Mouse (Mus musculus): ENCODE measurements around the gene Efl1.
"Not testable (repeated sequence)": the region's sequence is repeated elsewhere in the genome, so short reads cannot be mapped to it uniquely, and the experiment has no call there.

The Efl1 gene

DNA sequence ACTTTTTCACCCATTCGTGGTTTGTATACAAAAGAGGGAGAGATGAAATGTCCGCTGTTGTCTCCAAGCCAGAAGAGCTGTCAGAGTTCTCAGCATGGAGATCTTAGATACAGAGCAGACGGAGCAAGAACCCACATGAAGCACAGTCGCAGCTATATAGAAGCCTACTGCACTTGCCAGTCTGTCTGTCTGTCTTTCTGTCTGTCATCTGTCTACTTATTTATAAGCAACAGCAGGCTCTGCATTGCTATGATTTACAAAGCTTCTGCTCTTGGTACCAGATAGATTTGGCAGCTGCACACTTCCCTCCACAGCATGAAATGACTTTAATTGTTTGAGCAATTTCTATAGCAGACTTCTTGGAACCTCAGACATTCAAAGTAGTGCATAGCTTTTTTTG lies 110.1 kb downstream of the Efl1 start:
- no peak for DNase-seq (ENCODE audit: low spot score)

DNA sequence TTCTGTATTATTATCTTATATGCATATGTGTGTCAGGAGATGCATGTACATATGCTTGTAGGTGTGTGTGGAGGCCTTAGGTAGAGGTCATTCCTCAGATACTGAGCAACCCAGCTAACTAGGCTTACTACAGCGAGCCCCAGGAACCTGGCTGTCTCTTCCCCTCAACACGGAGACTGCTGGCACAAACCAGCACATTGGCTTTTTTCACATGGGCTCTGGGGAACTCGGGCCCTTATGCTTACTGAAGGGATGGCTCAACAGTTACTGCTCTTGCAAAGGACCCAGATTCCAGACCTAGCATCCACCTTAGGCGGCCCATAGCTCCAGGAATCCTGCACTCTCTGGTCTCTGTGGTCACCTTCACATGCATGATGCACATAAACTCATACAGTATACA lies 110.7 kb downstream of the Efl1 start:
- DNase-seq (ENCODE audit: low spot score), result no peak

DNA sequence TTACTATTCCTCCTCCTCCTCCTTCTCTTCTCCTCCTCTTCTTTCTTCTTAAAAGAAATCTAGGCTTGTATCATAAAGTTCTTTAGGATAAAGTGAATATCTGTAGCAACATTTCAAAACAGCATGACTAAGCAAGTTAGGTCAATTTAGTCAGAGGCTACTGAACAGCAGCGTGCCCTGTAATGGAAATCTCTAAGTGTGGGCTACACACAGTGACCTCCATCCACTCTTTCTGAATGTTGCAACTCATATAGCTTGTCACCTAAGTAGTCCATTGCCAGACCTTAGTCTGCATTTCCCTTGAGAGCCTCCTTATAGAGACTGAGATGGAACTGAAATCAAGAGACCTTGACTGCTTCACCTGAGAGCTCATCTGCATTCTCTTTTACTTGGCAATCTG lies 116.5 kb downstream of the Efl1 start:
- DNase-seq (ENCODE audit: low spot score), result no peak

DNA sequence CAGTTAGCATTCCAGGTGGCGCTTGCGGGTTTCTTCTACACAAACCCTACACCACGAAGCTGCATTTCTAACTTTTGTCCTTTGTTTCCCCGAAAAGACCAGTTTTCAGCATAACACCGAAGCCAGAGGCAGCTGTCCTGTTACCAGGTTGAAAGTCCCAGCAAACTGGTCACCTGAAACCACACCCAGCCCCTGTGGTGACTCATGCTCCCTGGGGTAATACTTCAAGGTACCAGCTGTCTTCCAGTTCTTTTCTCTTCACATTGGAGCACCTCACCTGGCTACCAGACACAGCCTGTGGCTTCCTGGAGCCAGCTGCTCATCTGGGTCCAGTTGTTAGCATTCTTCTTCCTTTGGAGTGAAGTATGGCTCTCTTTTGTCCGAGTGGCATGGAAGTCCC lies 118.2 kb downstream of the Efl1 start:
- no peak for DNase-seq (ENCODE audit: low spot score)

DNA sequence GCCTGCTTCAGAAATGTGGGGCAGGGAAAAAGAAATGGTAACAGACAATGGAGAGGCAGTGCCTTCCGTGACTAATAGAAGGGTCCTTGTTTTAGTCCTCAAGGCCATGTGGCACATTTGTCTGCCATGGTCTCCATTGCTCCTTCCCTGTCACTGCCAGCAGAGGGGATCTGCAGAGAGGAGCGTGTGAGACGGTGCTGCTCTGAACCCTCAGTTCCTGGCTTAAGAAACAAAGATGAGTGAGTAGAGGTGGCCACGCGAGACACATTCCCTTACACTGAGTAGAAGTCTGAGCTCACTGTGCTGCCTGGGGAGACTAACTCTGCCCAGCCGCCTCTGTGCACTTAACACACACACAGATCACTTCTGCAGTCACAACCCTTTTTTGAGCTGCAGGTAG lies 121.8 kb downstream of the Efl1 start:
- no peak for DNase-seq (ENCODE audit: low spot score)

DNA sequence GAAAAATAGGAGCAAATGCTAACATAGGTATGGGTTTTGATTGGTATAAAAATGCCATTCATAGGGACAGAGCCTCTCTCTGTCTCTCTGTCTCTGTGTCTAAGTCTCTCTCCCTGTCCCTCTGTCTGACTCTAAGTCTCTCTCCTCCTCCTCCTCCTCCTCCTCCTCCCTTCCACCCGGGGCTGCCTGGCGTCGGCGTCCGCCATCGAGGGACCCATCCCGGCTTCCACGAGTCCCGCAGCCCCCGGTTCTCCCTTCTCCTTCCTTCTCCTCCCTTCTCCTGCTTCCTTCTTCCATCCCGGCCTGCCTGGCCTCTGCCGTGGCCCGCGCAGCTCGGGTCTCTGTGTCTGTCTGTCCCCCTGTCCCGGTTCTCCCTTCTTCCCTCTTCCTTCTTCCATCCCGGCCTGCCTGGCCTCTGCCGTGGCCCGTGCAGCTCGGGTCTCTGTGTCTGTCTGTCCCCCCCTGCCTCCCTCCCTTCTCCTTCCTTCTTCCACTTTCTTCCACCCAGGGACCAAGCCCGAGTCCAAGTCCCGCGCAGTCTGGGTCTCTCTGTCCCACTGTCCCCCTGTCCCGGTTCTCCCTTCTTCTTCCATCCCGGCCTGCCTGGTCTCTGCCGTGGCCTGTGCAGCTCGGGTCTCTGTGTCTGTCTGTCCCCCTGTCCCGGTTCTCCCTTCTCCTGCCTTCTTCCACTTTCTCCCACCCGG lies 122.7 kb downstream of the Efl1 start:
- DNase-seq (ENCODE audit: low spot score), result not testable (repeated sequence)

DNA sequence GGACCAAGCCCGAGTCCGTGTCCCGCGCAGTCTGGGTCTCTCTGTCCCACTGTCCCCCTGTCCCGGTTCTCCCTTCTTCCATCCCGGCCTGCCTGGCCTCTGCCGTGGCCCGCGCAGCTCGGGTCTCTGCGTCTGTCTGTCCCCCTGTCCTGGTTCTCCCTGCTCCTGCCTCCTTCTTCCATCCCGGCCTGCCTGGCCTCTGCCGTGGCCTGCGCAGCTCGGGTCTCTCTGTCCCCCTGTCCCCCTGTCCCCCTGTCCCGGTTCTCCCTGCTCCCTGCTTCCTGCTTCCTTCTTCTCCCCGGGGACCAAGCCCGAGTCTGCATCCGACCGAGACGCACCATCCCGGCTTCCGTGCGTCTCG lies 123.2 kb downstream of the Efl1 start:
- DNase-seq (ENCODE audit: low spot score), result not testable (repeated sequence)

DNA sequence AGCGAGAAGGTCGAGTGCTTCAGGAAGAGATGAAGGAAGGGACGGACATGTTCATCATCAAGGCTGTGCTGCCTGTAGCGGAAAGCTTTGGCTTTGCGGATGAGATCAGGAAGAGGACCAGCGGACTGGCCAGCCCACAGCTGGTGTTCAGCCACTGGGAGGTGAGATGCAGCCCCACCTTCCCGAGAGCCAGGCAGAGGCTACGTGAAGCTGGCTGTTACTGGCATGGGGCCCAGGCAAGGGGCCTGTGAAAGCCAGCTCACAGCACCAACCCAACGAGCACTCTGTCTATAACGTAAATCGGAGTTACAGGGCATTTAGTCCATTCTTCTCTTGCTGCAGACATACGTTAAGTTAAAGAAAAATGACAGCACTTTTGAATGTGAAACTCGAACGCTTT lies 124.1 kb downstream of the Efl1 start:
- DNase-seq (ENCODE audit: low spot score), result no peak

DNA sequence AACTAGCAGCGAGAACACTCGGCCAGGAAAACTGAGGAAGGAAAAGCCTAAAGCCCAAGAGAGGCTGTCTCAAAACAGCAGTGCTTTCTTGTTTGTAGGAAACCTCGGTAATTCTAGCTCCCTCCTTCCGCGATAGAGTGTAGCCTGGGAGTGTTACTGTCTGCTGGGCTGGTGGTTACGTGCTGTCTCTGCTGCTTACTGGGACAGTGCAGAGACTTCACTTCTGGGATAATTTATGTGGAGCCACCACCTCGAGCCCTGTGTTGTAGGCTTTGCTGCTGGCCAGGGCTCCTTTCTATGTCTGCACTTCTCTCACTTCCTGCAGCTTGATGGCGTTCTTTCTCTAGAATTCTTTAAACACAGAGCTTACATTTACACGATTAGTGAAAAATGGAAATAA lies 124.7 kb downstream of the Efl1 start:
- no peak for DNase-seq (ENCODE audit: low spot score)

DNA sequence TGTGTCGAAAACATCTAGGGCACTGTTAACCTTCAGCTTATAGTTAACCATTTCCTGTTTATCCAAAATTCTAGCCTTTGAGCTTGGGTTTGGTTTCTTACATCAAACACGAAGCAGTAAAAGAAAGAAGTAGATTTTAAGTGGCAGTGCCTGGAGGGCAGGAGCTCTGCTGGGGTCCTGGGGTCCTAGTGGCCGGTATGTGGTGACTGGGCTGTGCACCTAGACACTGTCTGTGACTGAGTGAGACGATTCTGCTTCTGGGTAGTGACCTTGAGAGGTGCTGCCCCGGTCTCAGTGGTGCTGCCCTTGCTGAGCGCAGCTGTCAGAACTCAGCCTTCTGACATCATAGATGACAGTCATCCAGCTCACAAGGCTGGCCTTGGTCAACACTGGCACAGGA lies 125.5 kb downstream of the Efl1 start:
- DNase-seq (ENCODE audit: low spot score), result no peak

DNA sequence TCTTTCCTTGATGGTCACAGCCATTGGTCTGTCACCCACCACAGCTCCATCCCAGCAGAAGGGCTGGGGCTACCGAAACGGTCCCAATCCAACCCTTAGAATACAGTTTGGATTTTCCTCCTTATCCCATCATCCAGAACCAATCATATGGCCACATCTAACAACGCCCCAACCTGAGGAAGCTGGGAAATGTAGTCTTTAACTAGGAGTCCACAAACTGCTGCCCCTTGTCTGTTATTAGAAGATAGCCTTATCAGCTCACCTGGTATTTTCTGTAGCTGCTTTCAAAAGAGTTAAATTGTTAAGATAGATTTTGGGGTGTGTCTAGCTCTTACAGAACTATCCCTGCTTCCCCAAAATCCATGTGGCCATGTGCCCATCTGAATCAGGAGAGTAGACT lies 126.7 kb downstream of the Efl1 start:
- no peak for DNase-seq (ENCODE audit: low spot score)

DNA sequence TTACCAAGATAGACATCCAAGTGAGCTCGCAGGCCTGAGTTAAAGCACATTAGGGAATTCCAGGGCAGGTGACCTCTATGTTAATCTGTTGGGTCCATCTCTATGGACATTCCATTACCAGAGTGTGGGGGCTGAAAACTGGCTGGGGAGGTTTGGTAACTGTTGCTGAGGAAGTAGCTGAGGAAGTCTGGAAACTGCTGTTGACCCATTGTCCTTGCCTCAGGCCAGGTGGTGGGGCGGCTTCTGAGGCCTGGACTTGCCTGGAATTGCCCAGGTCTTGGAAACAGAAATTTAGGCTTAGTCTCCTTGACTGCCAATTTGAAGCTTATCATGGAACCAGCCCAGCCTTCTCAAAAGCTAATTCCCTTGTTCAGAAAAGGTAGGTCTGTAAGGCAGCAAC lies 134.7 kb downstream of the Efl1 start:
- DNase-seq (ENCODE audit: low spot score), result no peak

DNA sequence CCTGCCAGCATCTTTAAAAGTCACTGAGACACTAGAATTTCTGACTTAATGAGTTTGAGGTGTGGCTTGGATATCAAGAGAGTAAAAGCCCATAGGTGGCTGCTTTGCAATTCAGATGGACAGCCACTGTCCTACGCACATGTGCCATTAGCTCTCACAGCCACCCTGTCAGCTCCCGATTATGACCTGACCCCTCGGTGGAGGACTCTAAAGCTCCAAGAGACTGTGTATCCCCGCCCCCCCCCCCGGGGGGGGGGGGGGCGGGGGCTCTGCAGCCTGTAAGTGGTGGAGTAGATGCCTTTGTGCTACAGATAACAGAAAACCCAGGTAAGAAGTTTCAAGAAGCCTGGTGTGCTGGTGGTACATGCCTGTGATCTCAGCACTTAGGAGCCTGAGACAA lies 135.3 kb downstream of the Efl1 start:
- DNase-seq (ENCODE audit: low spot score), result no peak

DNA sequence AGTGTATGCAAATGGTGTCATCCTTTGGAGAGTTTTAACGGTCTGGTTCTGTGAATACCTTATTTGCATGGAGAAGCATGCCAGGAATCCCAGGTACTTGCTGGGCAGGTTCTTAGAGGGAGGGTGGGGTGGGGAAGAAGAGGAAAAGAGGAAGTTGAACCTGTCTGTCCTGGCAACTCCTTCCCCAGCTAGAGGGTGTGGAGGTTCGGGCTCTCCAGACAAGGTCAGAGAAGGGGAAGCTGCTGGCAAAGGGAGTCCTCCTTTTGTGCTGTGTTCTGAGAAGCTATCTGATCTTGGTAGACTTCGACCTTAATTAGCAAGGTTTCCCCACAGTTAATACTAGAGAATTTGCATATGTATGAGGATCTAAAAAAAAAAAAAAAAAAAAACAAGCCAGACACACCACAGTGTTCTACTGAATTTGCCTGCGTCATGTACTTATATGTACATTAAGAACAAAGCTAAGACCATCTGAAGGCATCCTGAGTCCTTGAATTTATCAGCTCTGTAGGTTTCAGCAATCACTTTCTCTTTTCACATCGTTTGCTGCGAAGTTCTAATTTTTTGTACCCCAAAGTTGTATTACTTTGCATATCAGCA lies 137.0 kb downstream of the Efl1 start:
- no peak for DNase-seq (ENCODE audit: low spot score)

DNA sequence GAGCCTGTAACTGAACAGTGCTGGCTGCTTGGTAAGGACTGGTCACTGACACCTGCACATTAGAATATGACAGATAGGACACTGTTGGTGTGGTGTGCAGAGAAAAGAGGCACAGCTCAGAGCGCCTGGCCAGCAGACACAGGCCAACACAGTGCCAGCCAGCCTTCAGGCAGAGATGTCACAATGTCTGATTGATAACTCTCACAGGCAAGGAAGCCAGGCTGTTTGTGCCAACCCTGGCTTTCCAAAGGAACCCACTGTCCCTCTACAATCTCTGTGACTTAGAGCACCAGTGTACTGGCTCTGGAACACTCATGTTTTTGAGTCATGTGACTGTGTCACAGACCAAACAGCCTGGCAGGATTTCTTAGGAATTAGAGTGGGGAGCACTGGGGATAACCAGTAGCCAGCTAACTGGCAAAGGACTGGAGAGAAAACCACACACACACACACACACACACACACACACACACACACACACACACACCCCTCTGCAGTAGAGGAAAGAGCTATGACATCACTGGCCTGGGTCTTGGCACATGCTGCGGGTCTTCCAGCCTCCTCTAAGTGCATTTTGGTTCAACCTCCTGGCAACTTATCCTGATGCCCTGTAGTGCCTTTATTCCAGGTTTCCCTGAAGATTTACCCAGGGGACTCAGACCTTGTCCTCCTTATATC lies 137.7 kb downstream of the Efl1 start:
- no peak for DNase-seq (ENCODE audit: low spot score)

DNA sequence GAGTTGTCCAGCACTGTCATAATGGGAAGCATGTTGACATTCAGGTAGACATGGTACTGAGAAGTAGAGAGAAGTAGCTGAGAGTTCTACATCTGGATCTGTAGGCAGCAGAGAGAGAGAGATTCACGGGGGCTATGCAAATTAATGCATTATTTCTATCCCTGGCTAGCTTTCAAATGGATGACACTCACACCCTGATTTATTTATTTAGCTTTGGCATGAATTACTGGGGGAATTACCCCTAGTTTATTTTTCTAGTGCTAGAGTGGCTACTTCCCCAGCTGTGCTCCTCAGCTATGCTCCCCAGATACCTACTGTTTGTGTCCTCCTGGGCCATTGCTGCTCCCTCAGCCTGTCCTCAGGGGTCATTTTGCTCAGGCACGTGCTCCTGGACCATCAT lies 144.2 kb downstream of the Efl1 start:
- DNase-seq (ENCODE audit: low spot score), result no peak

DNA sequence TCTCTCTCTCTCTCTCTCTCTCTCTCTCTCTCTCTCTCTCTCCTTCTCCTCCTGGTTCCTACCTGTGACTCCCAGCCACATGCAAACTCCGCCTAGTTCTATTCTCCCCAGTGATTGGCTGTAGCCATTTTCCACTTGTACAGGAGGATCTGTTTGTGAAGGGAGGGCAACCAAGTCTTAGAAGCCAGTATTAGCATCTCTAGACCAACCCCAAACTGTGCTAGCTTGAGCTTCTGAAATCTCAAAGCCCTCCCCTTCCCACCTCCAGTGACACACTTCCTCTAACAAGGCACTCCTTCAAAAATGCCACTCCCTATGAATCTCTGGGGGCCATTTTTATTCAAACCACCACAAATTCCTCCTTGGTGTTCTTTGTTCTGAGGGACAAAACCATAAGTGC lies 144.7 kb downstream of the Efl1 start:
- DNase-seq (ENCODE audit: low spot score), result no peak

DNA sequence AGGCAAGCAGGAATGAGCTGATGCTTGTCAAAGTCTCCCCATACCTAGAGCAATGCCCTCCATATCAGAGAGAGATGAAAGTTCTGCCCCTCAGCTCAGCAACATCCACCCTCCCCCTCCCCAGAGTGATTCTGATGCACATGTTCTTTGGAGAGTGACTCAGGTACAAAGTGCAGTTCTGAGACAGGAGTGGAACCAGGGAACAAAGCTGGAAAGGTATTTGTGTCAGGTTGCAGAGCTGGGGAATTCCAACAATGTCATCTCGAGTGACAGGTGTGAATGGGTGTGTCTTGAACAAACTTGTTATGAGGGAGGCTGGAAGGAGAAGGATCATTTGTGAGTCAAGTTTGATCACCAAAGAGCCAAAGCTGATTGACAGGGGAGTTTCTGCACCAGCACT lies 146.1 kb downstream of the Efl1 start:
- DNase-seq (ENCODE audit: low spot score), result no peak

DNA sequence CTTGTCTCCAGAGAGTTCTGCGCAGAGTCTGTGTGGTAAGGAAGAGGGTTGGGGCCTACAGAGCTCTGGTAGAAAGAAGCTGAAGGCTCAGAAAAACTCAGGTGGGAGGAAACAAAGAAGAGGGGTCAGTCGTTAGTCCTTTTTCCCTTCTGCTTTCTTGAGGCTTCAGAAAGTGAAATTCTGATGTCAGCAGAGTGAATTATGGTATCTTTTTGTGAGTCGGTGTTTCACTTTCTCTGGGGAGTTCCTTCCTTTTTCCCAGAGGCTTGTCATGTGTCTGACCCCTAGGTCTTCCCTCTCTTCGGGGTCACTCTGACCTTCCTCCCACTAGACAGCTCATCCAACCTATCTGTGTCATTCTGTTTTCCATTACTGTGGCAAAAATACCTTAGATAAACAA lies 153.8 kb downstream of the Efl1 start:
- no peak for DNase-seq (ENCODE audit: low spot score)

DNA sequence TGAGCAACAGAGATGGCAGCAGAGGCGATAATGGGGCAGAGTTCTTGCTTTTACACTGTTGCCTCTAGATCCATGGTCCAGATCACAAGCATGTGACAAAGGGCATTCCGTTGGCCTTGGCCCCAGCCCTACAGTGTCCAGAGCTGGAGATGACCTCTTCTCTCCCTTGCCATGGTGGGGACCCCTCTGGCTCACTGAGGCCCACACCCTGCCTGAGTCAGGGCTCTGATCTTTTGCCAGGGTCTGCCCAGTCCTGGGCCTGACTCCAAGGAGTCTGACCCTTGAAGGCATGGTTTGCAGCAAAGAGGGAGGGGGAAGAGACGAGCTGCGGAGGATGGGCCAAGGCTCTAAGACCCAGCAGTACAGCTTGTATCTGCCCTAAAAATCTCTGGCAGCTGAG lies 159.8 kb downstream of the Efl1 start:
- DNase-seq (ENCODE audit: low spot score), result peak; percentile 25

DNA sequence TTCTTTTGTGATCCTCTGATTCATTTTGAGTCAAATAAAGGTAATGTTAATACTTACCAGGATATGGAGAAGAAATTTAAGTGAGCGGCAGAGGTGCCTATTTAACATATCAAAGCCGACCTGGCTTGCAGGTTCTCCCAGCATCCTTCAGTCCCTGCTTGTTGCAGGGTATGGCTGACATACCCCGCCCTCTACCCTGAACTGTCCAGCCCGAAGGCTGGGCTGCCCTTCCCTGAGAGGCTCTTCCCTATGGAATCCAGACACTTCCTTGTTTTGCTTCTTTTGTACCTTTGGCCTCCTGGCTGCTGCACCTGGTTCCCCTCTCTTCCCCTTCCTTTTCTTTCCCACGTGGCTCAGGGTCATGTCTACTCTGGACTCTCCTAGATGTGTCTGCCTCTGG lies 160.7 kb downstream of the Efl1 start:
- no peak for DNase-seq (ENCODE audit: low spot score)

DNA sequence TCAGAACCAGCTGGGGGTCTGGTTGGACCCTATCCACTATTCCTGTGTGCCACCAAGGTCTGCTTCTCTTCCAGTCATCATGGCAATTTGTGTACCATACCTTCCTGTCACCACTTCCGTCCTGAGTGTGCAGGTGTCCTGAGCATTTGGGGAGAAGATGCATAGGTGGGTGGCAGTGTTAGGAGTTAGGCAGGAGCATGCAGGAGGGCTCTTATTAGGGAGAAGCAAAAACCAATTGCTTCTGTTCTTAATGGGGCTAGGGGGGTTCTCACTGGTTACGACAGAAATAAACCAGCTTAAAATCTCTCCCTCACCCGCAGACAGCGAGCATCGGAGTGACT lies 162.4 kb downstream of the Efl1 start:
- DNase-seq (ENCODE audit: low spot score), result no peak

DNA sequence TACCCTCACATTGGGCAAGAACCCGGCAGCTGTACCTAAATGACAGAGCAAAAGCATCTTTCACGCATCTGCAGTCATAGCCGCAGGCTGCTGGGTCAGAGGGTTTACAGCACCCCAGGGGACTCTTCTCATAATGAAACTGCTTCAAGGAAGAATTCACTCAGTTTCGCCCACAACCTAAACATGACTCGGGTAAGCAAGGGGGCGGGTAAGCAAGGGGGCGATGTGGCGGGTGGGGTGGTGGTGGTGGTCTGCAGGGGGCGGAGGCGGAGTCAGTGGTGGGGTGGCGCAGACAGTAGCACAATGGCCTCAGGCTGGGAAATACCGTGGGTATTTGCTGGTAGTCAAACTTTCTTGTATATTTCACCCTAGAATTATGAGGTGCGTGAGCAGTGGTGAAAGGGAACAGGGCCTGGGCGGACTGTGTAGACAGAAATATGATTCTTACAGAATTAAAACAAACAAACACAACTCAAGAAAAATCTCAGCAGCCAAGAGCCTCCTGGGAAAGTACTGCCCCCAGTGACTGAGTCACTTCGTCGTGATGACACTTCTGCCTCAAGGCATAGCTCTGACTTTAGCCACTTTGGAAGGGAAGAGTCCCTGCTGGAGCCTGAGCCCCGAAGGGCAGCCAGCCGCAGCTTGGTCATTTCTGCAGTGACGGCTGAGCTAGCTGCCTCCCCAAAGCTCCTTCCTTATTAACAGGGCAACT lies 162.9 kb downstream of the Efl1 start:
- DNase-seq (ENCODE audit: low spot score), result no peak
